Mouse (Mus musculus) liver, embryonic 14.5 days (tissue): ENCODE results near the gene Arsg.

ENCODE experiments used
- CTCF ChIP-seq: IDR thresholded peaks from 2 replicates; pipeline ENCODE4 v1.5.1; 2016; ENCODE audit warnings: antibody characterized with exemption, low read depth, control low read depth
- EP300 ChIP-seq: IDR thresholded peaks from 2 replicates; pipeline ENCODE4 v1.6.1; 2016; ENCODE audit warnings: antibody characterized with exemption, low read depth

DNA sequence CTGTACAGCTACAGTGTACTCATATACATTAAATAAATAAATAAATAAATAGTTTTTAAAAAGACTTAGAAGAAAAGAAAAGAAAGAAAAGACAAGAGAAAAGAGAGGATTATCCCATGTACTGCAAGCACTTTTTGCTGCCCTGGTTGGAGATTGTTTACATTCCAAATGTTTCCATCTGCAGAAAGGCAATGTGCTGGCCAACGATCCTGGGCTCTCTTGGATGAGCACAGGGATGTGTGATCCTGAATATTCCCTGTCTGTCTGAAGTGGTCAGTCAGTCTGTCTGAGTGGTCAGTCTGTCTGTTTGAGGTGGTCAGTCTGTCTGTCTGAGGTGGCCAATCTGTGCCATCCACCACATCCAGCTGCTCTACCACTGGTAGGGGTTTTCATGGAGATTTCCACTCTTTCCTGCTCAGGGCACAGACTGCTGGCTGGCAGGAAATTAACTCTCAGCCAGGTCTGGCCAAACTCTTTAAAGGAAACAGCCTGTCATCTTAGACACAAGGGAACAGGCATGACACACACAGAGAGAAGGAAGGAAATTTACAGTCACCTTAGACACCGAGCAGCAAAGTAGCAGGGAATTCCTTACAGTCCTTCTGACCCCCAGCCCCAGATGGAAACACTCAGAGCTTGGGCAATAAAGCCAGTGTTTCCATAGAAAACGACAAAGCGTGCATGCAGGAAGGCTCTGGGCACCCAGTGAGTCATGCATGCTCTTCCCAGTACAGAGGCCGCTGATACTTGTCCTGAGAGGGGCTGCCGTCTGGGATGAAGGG is 120.2 kb downstream of the Arsg start:
- no peak for TF ChIP-seq EP300
- no peak for TF ChIP-seq CTCF
